8 mouse cellular contexts compared by ENCODE assay signal in the genomic region with DNA sequence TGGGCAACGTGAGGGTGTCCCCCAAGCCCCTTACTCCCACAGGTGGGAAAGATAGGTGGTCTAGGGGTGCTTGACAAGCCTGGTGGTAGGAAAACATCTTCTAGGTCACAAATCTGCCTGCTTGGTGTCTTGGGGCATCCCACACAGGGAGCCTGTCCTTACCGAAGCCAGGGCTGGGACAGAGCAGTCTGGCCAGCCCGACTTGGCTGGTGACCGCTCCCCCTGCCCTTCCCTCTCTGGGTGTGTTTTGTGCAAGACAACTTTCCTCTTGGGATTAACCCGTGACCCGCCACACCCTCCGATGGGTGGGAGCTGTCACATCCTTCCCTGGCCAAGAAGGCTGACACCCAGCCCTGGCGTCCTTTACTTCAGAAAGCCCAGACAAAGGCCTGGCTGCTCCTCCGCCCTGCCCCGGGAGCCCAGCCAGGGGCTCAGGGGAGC. TPM values are rescaled to one million over a fixed set of nuclear protein-coding genes. Genes with fewer than 3 reads are reported as not detected.
A peak's percentile ranks its signal among the peaks of the same experiment; 100 is the strongest.
DNase-seq lines count a peak whose midpoint lies in the region; ATAC-seq and TF ChIP-seq lines count a peak whose summit lies in the region.

No protein-coding gene starts in this region.

- peak overlapping the region; percentile 99 for H3K9ac ChIP-seq in hindbrain, embryonic 15.5 days
- H3K9ac ChIP-seq in liver, embryonic 13.5 days, result peak overlapping the region; percentile 73

- intact Hi-C loops in gastrocnemius, adult 2 months (cut with DNase I), result no loop called here

- no peaks in the 10 kb centered on the region for H3K36me3 ChIP-seq in hindbrain, embryonic 15.5 days
- no peaks in the 10 kb centered on the region for H3K36me3 ChIP-seq in liver, embryonic 13.5 days

- peak overlapping the region; percentile 90 for H3K27ac ChIP-seq in gastrocnemius, adult 2 months
- H3K27ac ChIP-seq in hindbrain, embryonic 15.5 days (replicated peaks), result peak overlapping the region; percentile 94
- H3K27ac ChIP-seq in liver, embryonic 13.5 days, result no peak overlapping the region
- H3K27ac ChIP-seq in olfactory bulb, adult 2 months (ENCODE audit: insufficient read depth, low read depth, low read length), result peak overlapping the region; percentile 91

- no peak for TF ChIP-seq CTCF in gastrocnemius, adult 2 months (IDR thresholded peaks at IDR 0.05)
- TF ChIP-seq CTCF in olfactory bulb, adult 2 months (IDR thresholded peaks at IDR 0.05; ENCODE audit: insufficient read depth, low read depth, low read length), result no peak

- TF ChIP-seq POLR2A in olfactory bulb, adult 2 months (IDR thresholded peaks at IDR 0.05; ENCODE audit: insufficient read depth, low read depth, low read length), result peak; percentile 38; the same call in 1 of the 2 replicates

- H3K27me3 ChIP-seq in hindbrain, embryonic 15.5 days, result no peaks in the 10 kb centered on the region
- peaks cover 16% of the 10 kb centered on the region for H3K27me3 ChIP-seq in liver, embryonic 13.5 days

- under 1% methylated on average over 10 of the region's 10 CpGs for WGBS in hindbrain, embryonic 15.5 days
- WGBS in liver, embryonic 13.5 days (ENCODE audit: insufficient replicate concordance), result 23% methylated on average over 10 of the region's 10 CpGs
- 2% methylated on average over 10 of the region's 10 CpGs for WGBS in olfactory bulb, adult 2 months

- H3K9me3 ChIP-seq in hindbrain, embryonic 15.5 days, result no peaks in the 10 kb centered on the region
- no peaks in the 10 kb centered on the region for H3K9me3 ChIP-seq in liver, embryonic 13.5 days (replicated peaks)

- peak; percentile 93 for DNase-seq in MN1 (ENCODE audit: low spot score)
- peak; percentile 53 for DNase-seq in brain, adult 2 months (ENCODE audit: low read depth, low spot score)
- peak; percentile 92 for DNase-seq in gastrocnemius, adult 2 months
- no peak for DNase-seq in liver, embryonic 13.5 days
- no peak for DNase-seq in layer of hippocampus, postnatal 25 days (ENCODE audit: extremely low spot score in 1 of 2, low spot score in 1 of 2)
- DNase-seq in layer of hippocampus, adult 11-12 months (ENCODE audit: low spot score), result no peak

- peak overlapping the region; percentile 93 for H3K4me3 ChIP-seq in gastrocnemius, adult 2 months
- H3K4me3 ChIP-seq in hindbrain, embryonic 15.5 days, result peak overlapping the region; percentile 98
- peak overlapping the region; percentile 69 for H3K4me3 ChIP-seq in liver, embryonic 13.5 days (replicated peaks)
- H3K4me3 ChIP-seq in olfactory bulb, adult 2 months (ENCODE audit: insufficient read depth, low read depth, low read length), result peak overlapping the region; percentile 90

- H3K4me1 ChIP-seq in hindbrain, embryonic 15.5 days (replicated peaks), result peaks cover 49% of the 10 kb centered on the region
- peaks cover 54% of the 10 kb centered on the region for H3K4me1 ChIP-seq in liver, embryonic 13.5 days (replicated peaks)
- H3K4me1 ChIP-seq in olfactory bulb, adult 2 months (ENCODE audit: control insufficient read depth, insufficient read depth, low read length), result peaks cover 36% of the 10 kb centered on the region

- H3K4me2 ChIP-seq in hindbrain, embryonic 15.5 days, result peak overlapping the region; percentile 87
- H3K4me2 ChIP-seq in liver, embryonic 13.5 days, result peak overlapping the region; percentile 90

- peak; percentile 38 for ATAC-seq in hindbrain, embryonic 15.5 days (ENCODE audit: low FRiP score, low read depth)
- no peak for ATAC-seq in liver, embryonic 13.5 days (ENCODE audit: low read depth)

RNA-seq across cellular contexts. Expression of gene Palm, which starts 1.1 kb away (rescaled TPM):
- 10 to 100 TPM; 18.1 to 23.0 TPM for total RNA-seq in gastrocnemius, adult 2 months (2021)
- polyA plus RNA-seq in hindbrain, embryonic 15.5 days (2015; fragmentation: Nextera tagmentation; extraction: Ambion mirVana), result 277 and 303 TPM in 2 replicates
- 7.1 and 7.4 TPM in 2 replicates for polyA plus RNA-seq in liver, embryonic 13.5 days (2015; fragmentation: Nextera tagmentation; extraction: Ambion mirVana)
- polyA plus RNA-seq in olfactory bulb, adult 2 months (2012; ENCODE audit: insufficient read depth, insufficient read length, low replicate concordance, missing spikeins), result not detected in 2 replicates
- 100 to 1,000 TPM; 307 to 325 TPM for total RNA-seq in layer of hippocampus, postnatal 25 days (2021)

RNA-seq across cellular contexts. Expression of gene Prss57, which starts 3.8 kb away (rescaled TPM):
- total RNA-seq in gastrocnemius, adult 2 months (2021), result not detected
- 0.27 and 0.28 TPM in 2 replicates for polyA plus RNA-seq in hindbrain, embryonic 15.5 days (2015; fragmentation: Nextera tagmentation; extraction: Ambion mirVana)
- 2.6 and 3.2 TPM in 2 replicates for polyA plus RNA-seq in liver, embryonic 13.5 days (2015; fragmentation: Nextera tagmentation; extraction: Ambion mirVana)
- polyA plus RNA-seq in olfactory bulb, adult 2 months (2012; ENCODE audit: insufficient read depth, insufficient read length, low replicate concordance, missing spikeins), result not detected in 2 replicates
- under 1 TPM; 0.30 to 0.33 TPM for total RNA-seq in layer of hippocampus, postnatal 25 days (2021)

RNA-seq across cellular contexts. Expression of gene Fstl3, which starts 17.4 kb away (rescaled TPM):
- total RNA-seq in gastrocnemius, adult 2 months (2021), result 1 to 10 TPM; 1.0 to 1.5 TPM
- 2.3 and 2.5 TPM in 2 replicates for polyA plus RNA-seq in hindbrain, embryonic 15.5 days (2015; fragmentation: Nextera tagmentation; extraction: Ambion mirVana)
- polyA plus RNA-seq in liver, embryonic 13.5 days (2015; fragmentation: Nextera tagmentation; extraction: Ambion mirVana), result 0.58 and 0.68 TPM in 2 replicates
- polyA plus RNA-seq in olfactory bulb, adult 2 months (2012; ENCODE audit: insufficient read depth, insufficient read length, low replicate concordance, missing spikeins), result not detected in 2 replicates
- 1 to 10 TPM; 1.2 to 2.1 TPM for total RNA-seq in layer of hippocampus, postnatal 25 days (2021)

RNA-seq across cellular contexts. Expression of gene Misp, which starts 26.3 kb away (rescaled TPM):
- not detected for total RNA-seq in gastrocnemius, adult 2 months (2021)
- polyA plus RNA-seq in hindbrain, embryonic 15.5 days (2015; fragmentation: Nextera tagmentation; extraction: Ambion mirVana), result 0.49 and 0.92 TPM in 2 replicates
- 0.25 and 0.75 TPM in 2 replicates for polyA plus RNA-seq in liver, embryonic 13.5 days (2015; fragmentation: Nextera tagmentation; extraction: Ambion mirVana)
- polyA plus RNA-seq in olfactory bulb, adult 2 months (2012; ENCODE audit: insufficient read depth, insufficient read length, low replicate concordance, missing spikeins), result not detected in 2 replicates
- under 1 TPM; 0.66 to 0.89 TPM for total RNA-seq in layer of hippocampus, postnatal 25 days (2021)

RNA-seq across cellular contexts. Expression of gene Rnf126, which starts 27.8 kb away (rescaled TPM):
- 10 to 100 TPM; 46.1 to 53.6 TPM for total RNA-seq in gastrocnemius, adult 2 months (2021)
- polyA plus RNA-seq in hindbrain, embryonic 15.5 days (2015; fragmentation: Nextera tagmentation; extraction: Ambion mirVana), result 103 and 125 TPM in 2 replicates
- polyA plus RNA-seq in liver, embryonic 13.5 days (2015; fragmentation: Nextera tagmentation; extraction: Ambion mirVana), result 43.7 and 48.5 TPM in 2 replicates
- not detected in 2 replicates for polyA plus RNA-seq in olfactory bulb, adult 2 months (2012; ENCODE audit: insufficient read depth, insufficient read length, low replicate concordance, missing spikeins)
- total RNA-seq in layer of hippocampus, postnatal 25 days (2021), result 10 to 100 TPM; 82.7 to 92.9 TPM

Comparison
In these comparisons a context has a peak if more than half of its experiments do, and no peak if none do; other contexts are left out.
1. DNase-seq: peak in MN1 (single experiment), brain, adult 2 months (single experiment) and gastrocnemius, adult 2 months (single experiment); none in liver, embryonic 13.5 days (single experiment), layer of hippocampus, postnatal 25 days (0 of 2) and layer of hippocampus, adult 11-12 months (single experiment).
2. Peak in every context shown above with its lines, with median percentiles within 50 percentile points of each other: H3K4me3 ChIP-seq.